Mouse (Mus musculus): ENCODE measurements around the gene Cyb5b.

DNA sequence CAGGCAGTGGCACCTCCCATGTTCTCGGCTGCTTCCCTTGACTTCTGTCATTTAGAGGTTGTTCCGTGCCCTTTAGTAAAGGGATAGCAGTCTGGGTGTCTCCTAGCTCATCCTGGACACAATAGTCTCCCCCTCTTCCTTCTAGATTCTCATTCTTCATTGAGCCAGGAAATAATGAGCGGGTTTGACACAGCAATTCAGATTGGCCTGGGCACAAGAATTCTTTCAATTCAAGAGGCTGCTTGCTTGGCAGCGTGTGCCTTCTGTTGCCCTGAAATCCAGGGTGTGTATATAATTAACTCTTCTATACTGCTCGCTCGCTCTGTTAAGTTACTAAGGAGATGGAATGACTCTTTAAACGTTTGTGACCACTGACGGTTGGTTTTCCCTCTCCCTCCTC is 21.7 kb downstream of the Cyb5b start:
- no peak for TF ChIP-seq MAFK (IDR thresholded peaks at IDR 0.05; ENCODE audit: insufficient read depth, low read depth, low read length)
- TF ChIP-seq ZC3H11A (IDR thresholded peaks at IDR 0.05; ENCODE audit: borderline replicate concordance, low read depth, low read length) = no peak
- no peak for TF ChIP-seq HCFC1 (IDR thresholded peaks at IDR 0.05; ENCODE audit: borderline replicate concordance, insufficient read depth, low read length)
- no peak for TF ChIP-seq ZNF384 (IDR thresholded peaks at IDR 0.05; ENCODE audit: low read depth, low read length)
- no peak for TF ChIP-seq CHD2 (IDR thresholded peaks at IDR 0.05; ENCODE audit: low read depth, low read length)

Data from ES-E14 (cell line).